Comparison of ENCODE assay signal across 22 mouse cellular contexts in genomic region chr16:35600282-35600681, GRCm38 (mm10). TPM values are rescaled to one million over a fixed set of nuclear protein-coding genes. Genes with fewer than 3 reads are reported as not detected.
DNase-seq lines count a peak whose midpoint lies in the region; ATAC-seq and TF ChIP-seq lines count a peak whose summit lies in the region.
"Had no signal": no experiment of that assay in that cellular context is flagged by ENCODE, and none has a peak within 500 bp of the region (broad histone marks: within the 10 kb centered on the region; RNA-seq: fewer than 3 reads in every experiment).

No protein-coding gene starts in this region.

- H3K4me1 ChIP-seq in hindbrain, embryonic 10.5 days (replicated peaks) = peaks cover 93% of the 10 kb centered on the region
- H3K4me1 ChIP-seq in hindbrain, embryonic 11.5 days (replicated peaks; ENCODE audit: control insufficient read depth, insufficient read depth, low read length) = peaks cover 10% of the 10 kb centered on the region
- peaks cover 38% of the 10 kb centered on the region for H3K4me1 ChIP-seq in limb, embryonic 10.5 days

- peaks cover 48% of the 10 kb centered on the region for H3K36me3 ChIP-seq in hindbrain, embryonic 10.5 days
- no peaks in the 10 kb centered on the region for H3K36me3 ChIP-seq in hindbrain, embryonic 11.5 days (ENCODE audit: control insufficient read depth, insufficient read depth, low read length)
- H3K36me3 ChIP-seq in limb, embryonic 10.5 days = no peaks in the 10 kb centered on the region
- H3K36me3 ChIP-seq: G1E; heart, embryonic 13.5 days; neural tube, embryonic 15.5 days had no signal

- WGBS in hindbrain, embryonic 10.5 days = 84% methylated on average over 5 of the region's 5 CpGs
- WGBS in hindbrain, embryonic 11.5 days = 77% methylated on average over 5 of the region's 5 CpGs
- 68% methylated on average over 5 of the region's 5 CpGs for WGBS in limb, embryonic 10.5 days

- H3K4me3 ChIP-seq in hindbrain, embryonic 10.5 days = no peak overlapping the region
- H3K4me3 ChIP-seq in hindbrain, embryonic 11.5 days (ENCODE audit: low read depth, low read length) = no peak overlapping the region
- H3K4me3 ChIP-seq in limb, embryonic 10.5 days = no peak overlapping the region
- H3K4me3 ChIP-seq: heart, adult 2 months; heart, embryonic 13.5 days; left cerebral cortex, adult 2 months; neural tube, embryonic 15.5 days had no signal

- H3K9me3 ChIP-seq in hindbrain, embryonic 10.5 days = no peaks in the 10 kb centered on the region
- H3K9me3 ChIP-seq in hindbrain, embryonic 11.5 days (ENCODE audit: control insufficient read depth, low read length) = no peaks in the 10 kb centered on the region
- H3K9me3 ChIP-seq in limb, embryonic 10.5 days (replicated peaks) = no peaks in the 10 kb centered on the region
- H3K9me3 ChIP-seq: G1E; heart, embryonic 13.5 days; neural tube, embryonic 15.5 days had no signal

- no peak overlapping the region for H3K4me2 ChIP-seq in hindbrain, embryonic 11.5 days (replicated peaks; ENCODE audit: low read depth, low read length)
- H3K4me2 ChIP-seq: heart, embryonic 13.5 days; hindbrain, embryonic 14.5 days; midbrain, embryonic 11.5 days; neural tube, embryonic 15.5 days had no signal

- TF ChIP-seq CTCF in brain, embryonic 14.5 days (IDR thresholded peaks at IDR 0.05; ENCODE audit: borderline replicate concordance, extremely low read depth, insufficient read depth, insufficient read length) = no peak

- H3K9ac ChIP-seq in hindbrain, embryonic 11.5 days (ENCODE audit: low read depth, low read length) = no peak overlapping the region
- H3K9ac ChIP-seq: heart, embryonic 13.5 days; hindbrain, embryonic 14.5 days; neural tube, embryonic 15.5 days had no signal

- TF ChIP-seq POLR2A in brain, embryonic 14.5 days (IDR thresholded peaks at IDR 0.05; ENCODE audit: borderline replicate concordance, extremely low read depth, insufficient read depth, insufficient read length, poor library complexity, severe bottlenecking) = no peak

- no peak for ATAC-seq in hindbrain, embryonic 11.5 days (ENCODE audit: low FRiP score)

- H3K27ac ChIP-seq in hindbrain, embryonic 10.5 days = peak overlapping the region; percentile 69
- no peak overlapping the region for H3K27ac ChIP-seq in hindbrain, embryonic 11.5 days (ENCODE audit: low read depth, low read length)
- H3K27ac ChIP-seq in limb, embryonic 10.5 days = no peak overlapping the region
- H3K27ac ChIP-seq: heart, adult 2 months; heart, embryonic 13.5 days; hindbrain, embryonic 14.5 days; kidney, postnatal 0 days; left cerebral cortex, adult 2 months; neural tube, embryonic 15.5 days; stomach, postnatal 0 days had no signal

- no peaks in the 10 kb centered on the region for H3K27me3 ChIP-seq in hindbrain, embryonic 10.5 days (ENCODE audit: insufficient read depth, poor library complexity, severe bottlenecking)
- no peaks in the 10 kb centered on the region for H3K27me3 ChIP-seq in hindbrain, embryonic 11.5 days (ENCODE audit: control insufficient read depth, insufficient read depth, low read length)
- H3K27me3 ChIP-seq in limb, embryonic 10.5 days (ENCODE audit: low read depth, poor library complexity, severe bottlenecking) = peaks cover 16% of the 10 kb centered on the region; the same call in 1 of the 2 replicates
- H3K27me3 ChIP-seq: neural tube, embryonic 15.5 days had no signal

- no peak for DNase-seq in hindbrain, embryonic 10.5 days (ENCODE audit: low spot score)
- no peak for DNase-seq in hindbrain, embryonic 11.5 days (ENCODE audit: low spot score)
- peak; percentile 62 for DNase-seq in brain, embryonic 14.5 days (ENCODE audit: low read depth)
- DNase-seq in cerebellum, adult 18-20 months = peak; percentile 59 to 66
- DNase-seq in cerebellum, postnatal 14 days = peak; percentile 67 to 76
- DNase-seq in heart, adult 18-20 months = no peak
- no peak for DNase-seq in gastrocnemius, postnatal 10 days
- no peak for DNase-seq in limb, embryonic 10.5 days (ENCODE audit: low spot score)
- DNase-seq: adrenal gland, adult 8-10 months; B cell, adult 2 months; gastrocnemius, postnatal 25 days; heart, adult 2 months; heart, postnatal 14 days; kidney, adult 2 months had no signal

RNA-seq across cellular contexts. Expression of gene Sema5b, which starts 59.3 kb away (rescaled TPM):
- polyA plus RNA-seq in hindbrain, embryonic 10.5 days (2016; fragmentation: Nextera tagmentation; extraction: Ambion mirVana) = 45.7 and 57.8 TPM in 2 replicates
- polyA plus RNA-seq in hindbrain, embryonic 11.5 days (2014; fragmentation: Nextera tagmentation; extraction: Ambion mirVana) = 27.3 and 30.1 TPM in 2 replicates
- polyA plus RNA-seq in brain, embryonic 14.5 days (2012; rRNA removed) = 68.2 and 68.8 TPM in 2 replicates
- total RNA-seq in heart, adult 18-20 months (2021) = 1 to 10 TPM; 3.2 to 3.8 TPM
- 1 to 10 TPM; 1.9 to 4.1 TPM for total RNA-seq in gastrocnemius, postnatal 10 days (2021)
- polyA plus RNA-seq in limb, embryonic 10.5 days (2016; fragmentation: Nextera tagmentation; extraction: Ambion mirVana) = 2.0 and 3.4 TPM in 2 replicates
- polyA plus RNA-seq: G1E had no signal

Comparison
In these comparisons a context has a peak if more than half of its experiments do, and no peak if none do; other contexts are left out.
1. DNase-seq: peak in brain, embryonic 14.5 days (single experiment), cerebellum, adult 18-20 months (2 of 2) and cerebellum, postnatal 14 days (2 of 2); none in hindbrain, embryonic 10.5 days (single experiment), hindbrain, embryonic 11.5 days (single experiment), heart, adult 18-20 months (0 of 2), gastrocnemius, postnatal 10 days (single experiment) and limb, embryonic 10.5 days (single experiment).